Mouse (Mus musculus) T-helper 1 cell (primary cell): ENCODE results near the gene Smr3a.

Experiments
- in situ Hi-C: fragments of 300-600 bp; cut with MboI, MseI; formaldehyde crosslinking; loops from one replicate; pipeline ENCODE4 v1.15.1; 2025; ENCODE audit warnings: high pct_unique_total_duplicates

The Smr3a gene

DNA sequence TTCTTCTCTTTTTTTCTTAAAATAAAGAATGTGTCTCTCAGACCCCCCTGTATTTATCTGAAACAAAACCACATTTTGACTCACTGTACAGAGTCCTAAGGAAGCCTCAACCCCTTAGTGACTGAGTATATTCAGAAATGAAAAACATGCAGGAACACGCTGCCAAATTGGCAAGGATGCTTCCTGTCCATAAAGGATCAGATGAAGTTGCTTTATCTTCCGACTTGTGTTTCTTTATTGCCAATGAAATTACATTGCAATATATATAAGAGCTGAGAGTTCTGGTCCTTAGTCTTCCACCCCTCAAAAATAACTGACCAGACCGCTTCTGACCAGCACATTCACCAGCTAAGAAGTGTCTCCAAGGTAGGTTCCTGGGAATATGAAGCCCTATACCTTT, at the start of gene Smr3a:
Gene Smr3a (plus strand): TSS at position 301 of the 400 bp plus-strand sequence.
- in situ Hi-C loops: no loop called here

DNA sequence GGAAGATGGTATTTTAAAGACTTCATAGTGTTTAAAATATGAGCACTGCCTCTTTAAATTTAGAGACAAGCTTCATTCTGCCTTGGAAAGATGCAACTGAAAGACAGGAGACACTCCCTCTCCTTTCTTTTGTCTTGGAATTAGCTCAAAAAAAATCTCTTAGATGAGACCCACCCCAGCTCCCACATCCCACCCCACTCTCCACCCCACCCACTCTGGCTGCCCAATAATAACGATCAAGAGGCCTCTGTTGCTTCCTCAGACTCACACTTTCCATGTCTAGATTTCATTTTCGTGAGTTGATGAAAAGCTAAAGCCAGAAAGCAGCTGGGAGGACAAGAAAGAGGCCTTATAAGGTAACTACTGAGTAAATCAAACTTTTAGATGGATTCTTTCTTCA, 33.1 kb upstream of the Smr3a start, which contains the start of the genes 2310003L06Rik and Gm28434:
Gene 2310003L06Rik (plus strand): TSS at position 259 of the 400 bp plus-strand sequence.
Gene Gm28434 (plus strand): TSS at position 317 of the 400 bp plus-strand sequence.
- in situ Hi-C loops: no loop called here

DNA sequence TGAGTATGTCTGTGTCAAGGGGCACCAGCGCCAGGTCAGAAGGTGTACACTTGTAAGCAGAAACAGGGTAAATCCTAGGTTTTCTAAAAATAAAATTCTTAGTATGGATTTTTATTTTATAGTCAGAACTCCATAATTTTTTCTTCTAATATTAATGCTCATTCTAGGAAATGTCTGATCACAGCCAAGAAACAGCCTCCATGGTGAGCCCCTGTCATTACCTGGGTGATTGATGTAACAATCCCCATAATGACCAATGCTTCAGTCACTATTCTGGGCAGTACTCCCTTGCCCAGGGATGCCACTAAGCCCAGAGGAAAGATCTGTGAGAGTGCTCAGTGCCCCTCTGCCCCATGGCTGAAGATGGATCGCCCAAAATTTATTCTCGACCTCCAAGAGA, 23.2 kb upstream of the Smr3a start, which contains the start of gene Cabs1:
Gene Cabs1 (plus strand): TSS at position 301 of the 400 bp plus-strand sequence.
- in situ Hi-C loops: no loop called here

DNA sequence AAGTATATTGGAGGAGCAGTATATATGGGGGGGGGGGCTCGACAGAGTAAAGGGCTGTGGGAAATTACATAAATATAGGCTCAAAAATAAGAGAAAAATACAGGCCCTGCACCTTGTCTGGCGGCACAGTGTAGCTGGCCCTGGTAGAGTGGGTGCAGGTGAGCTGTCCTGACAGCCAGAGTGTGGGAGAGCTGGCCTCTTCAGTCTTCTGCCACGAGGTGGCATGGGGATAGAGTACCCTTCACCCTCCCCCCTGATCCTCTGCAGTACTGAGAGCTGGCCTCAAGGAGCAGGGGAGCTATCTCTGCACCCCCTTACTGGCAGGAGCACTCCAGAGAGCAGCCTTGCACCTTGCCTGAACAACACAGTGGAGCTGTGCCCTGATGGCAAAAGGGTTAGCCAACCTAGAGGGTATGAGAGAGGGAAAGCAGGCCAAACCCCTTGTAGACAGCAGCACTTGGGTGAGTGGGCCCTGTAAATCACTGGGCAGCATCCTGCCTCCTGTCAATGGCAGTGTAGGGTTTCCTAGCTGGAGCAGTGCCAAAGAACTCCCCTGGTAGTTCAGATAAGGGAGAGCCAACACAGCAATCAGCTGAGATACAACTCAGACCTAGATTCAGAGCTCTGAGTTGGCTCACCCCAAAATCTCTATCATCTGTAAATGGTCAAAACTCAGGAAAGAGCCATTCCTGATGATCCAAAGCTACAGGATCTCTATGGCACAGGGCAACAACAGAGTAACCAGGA, 19.7 kb upstream of the Smr3a start:
- in situ Hi-C loops: no loop called here

DNA sequence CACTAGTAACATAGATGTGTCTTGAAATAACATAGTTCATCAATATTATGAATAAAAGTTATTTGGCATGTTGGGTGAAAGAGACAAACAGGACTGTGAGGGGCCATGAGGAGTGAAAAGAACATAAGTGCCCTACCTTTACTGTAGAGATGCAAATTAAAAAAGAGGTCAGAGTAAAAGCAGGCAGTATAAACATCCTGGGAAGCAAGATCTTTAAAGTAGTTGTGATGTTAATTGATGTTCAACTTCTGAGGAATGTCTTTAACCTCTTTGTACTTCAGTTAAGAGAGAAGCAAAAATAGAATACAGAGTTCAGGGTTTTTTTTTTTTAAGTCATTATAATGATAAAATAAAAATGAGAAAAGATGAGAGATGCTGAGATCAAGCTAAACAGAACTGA, 2.9 kb downstream of the Smr3a start:
- in situ Hi-C loops: no loop called here
